Mouse (Mus musculus) urinary bladder, adult 2 months (tissue): ENCODE results near the gene Cnga4. TPM values are rescaled to one million over a fixed set of nuclear protein-coding genes. Genes with fewer than 3 reads are reported as not detected.
"Not testable (repeated sequence)": the region's sequence is repeated elsewhere in the genome, so short reads cannot be mapped to it uniquely, and the experiment has no call there.

Source experiments
- DNase-seq: peaks from one replicate; pipeline ENCODE4 v3.0.0; 2022; ENCODE audit warnings: low spot score
- polyA plus RNA-seq: library from polyadenylated mRNA; depleted of rRNA; stranded (reverse); fragments of >200 nt; gene quantifications from 2 replicates; pipeline ENCODE4 v1.2.3, GENCODE M21; 2012; rRNA removed

Cnga4 gene
- polyA plus RNA-seq, 1 experiment = 0.10 TPM

GRCm38 (mm10) chr7:105414385-105414784 lies 10.0 kb downstream of the Cnga4 start:
- no peak for DNase-seq

- no peak for DNase-seq
Measured at GRCm38 (mm10) chr7:105416529-105416928, 12.2 kb downstream of the Cnga4 start.

DNA sequence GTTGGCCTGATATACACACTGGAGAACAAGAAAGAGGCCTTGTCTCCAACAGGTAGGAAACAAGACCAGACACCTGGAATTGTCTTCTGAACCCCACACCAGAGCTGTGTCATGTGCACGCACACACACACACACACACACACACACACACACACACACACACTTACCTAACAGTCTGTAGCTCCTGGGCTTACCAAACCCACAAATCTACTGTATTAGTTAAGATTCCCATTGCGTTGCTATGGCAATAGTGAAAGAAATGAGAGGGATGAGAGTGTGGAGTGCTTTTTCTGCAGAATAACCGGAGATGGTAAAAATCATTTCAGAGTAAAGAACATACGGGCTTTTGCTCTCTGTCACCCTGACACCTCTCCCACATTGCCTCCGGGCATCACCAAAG lies 13.7 kb downstream of the Cnga4 start:
- DNase-seq = no peak

DNA sequence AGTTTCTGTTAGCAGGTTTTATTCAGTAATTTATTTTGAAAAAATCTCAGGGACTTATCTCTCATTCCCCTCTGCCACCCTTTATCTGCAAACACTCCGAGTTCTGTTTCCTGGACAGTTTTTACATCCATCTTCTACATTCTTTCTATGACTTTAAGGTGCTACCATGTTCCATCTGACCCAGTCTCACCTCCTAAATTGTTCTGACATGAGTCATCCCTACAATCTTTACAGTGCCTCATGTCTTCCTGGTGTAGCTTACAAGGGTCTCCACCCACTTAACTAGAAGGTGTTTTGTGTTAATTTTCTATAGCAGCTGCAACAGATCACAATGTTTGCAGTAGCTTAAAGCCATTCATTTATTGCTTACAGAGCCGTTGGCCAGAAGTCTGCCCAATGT lies 16.5 kb downstream of the Cnga4 start:
- DNase-seq = no peak

DNA sequence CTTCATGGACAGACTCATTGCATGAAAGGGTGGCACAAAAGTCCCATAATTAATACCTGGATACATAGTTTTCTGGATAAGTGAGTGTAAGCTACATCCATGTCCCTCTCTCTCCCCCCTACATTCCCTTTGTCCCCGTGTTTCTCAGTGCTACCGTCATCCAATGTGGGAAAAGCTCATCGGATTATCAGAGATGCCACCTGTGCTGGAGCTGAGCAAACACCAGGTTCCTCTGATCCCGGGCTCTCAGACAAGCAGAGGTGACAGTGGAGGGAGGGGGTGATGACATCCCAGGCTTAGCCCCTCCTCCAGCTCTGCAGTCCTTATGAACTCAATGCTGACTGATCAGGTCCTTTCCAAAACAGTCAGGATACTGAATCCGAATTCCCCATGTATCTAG lies 20.0 kb downstream of the Cnga4 start:
- no peak for DNase-seq

- DNase-seq = no peak
Measured at GRCm38 (mm10) chr7:105425424-105426043, 21.2 kb downstream of the Cnga4 start, which contains the start of gene Cckbr. Gene Cckbr (plus strand): TSS chr7:105425731.

DNA sequence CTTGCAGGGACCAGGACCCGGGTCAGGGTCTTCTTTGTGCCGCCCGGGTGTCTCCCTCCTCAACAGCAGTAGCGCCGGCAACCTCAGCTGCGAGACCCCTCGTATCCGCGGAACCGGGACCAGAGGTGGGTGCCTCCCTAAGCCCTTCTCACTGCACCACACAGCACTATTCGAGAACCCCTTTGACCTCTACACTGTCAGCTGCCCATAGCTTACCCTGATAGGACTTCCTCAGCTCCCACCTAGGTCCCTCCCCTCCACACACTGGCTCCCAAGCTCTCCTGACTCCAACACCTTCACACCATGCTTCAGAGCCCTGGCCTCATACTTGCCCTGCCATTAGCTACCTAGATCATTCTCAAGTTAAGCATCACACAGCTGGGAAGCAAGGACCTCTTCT lies 21.7 kb downstream of the Cnga4 start:
- DNase-seq = no peak

- no peak for DNase-seq
Measured at GRCm38 (mm10) chr7:105432058-105432457, 27.7 kb downstream of the Cnga4 start.

DNA sequence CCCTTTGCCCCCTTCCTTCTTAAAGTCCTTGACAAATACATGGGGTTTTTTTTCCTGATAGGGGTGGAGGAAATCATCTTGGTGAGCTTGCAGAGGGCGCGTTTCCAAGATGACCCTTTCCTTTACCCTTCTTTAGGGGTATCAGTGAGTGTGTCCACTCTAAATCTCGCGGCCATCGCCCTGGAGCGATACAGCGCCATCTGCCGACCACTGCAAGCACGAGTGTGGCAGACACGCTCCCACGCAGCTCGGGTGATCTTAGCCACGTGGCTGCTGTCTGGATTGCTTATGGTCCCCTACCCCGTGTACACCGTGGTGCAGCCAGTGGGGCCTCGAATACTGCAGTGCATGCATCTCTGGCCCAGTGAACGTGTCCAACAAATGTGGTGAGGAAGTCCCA lies 29.5 kb downstream of the Cnga4 start:
- DNase-seq = no peak

DNA sequence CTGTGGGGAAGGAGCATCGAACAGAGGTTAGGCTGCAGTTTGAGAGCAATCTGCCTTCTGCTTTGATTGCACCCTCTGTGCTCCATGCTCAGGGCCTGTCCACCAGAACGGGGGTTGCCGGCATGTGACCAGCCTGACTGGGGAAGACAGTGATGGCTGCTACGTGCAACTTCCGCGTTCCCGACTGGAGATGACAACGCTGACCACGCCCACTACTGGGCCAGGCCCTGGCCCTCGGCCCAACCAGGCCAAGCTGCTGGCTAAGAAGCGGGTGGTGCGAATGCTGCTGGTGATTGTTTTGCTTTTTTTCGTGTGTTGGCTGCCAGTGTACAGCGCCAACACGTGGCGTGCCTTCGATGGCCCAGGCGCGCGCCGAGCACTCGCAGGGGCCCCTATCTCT lies 30.4 kb downstream of the Cnga4 start:
- no peak for DNase-seq

DNA sequence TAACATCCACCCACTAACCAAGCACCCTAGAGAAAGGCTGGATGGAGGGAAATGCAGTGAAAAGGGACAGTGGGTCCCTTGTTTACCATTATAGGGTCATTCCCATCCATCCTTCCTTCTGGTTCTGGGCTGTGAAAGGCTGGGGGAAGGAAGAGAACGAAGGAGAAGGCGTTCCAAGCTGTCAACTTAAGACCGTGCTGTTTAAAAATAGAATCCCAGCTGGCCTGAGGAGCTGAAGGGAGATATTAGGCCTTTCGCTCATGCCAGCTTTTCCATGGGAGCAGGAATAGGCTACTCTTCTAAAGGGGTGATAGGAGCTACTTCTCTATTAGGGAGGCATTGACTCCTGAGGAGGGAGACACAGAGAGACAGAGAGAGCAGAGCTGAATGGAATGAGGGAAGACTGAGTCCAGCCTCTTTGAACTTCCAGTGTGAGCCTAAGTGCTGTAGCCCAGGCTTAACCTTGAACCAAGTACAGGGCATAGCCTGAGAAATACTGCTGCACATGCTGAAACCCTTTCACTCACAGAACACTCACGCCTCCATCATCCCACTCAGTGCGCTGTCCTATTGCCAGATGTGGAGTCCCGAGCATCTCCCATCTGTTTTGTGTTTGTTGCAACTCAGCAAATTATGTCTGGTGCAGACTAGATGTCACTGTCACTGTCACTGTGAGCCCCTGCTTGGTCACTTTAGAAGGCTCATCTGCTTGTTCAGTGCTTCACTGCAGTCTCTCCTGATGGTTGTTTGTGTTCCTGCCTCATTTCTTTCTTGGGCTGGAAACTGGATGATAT lies 33.8 kb downstream of the Cnga4 start:
- DNase-seq = no peak

DNA sequence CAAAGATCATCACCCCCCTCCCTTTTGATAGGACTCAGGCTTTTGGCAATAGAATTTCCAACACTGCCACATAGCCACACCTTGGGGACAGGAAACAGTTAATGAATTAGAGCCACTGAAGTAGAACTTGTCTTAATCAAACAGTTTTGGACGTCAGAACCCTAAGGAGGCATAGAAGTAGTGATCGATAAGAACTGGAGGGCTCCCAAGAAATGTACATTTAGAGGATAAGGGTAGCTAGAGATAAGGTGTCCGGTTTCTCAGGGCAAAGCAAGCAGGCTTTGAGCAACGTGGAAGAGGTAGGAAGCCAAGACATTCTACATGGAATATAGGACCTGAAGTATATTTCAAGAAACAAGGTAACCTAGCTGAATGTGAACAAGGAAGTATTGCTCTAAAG lies 37.1 kb downstream of the Cnga4 start:
- DNase-seq = no peak

- no peak for DNase-seq
Measured at GRCm38 (mm10) chr7:105445076-105445475, 40.7 kb downstream of the Cnga4 start.

GRCm38 (mm10) chr7:105453345-105453744 lies 49.0 kb downstream of the Cnga4 start:
- DNase-seq = not testable (repeated sequence)

Other genes with a start within 250 kb of the Cnga4 start
- not detected in 2 replicates for gene Olfr684, start 240.9 kb upstream of the Cnga4 start, polyA plus RNA-seq
- not detected in 2 replicates for gene Olfr685, start 218.6 kb upstream of the Cnga4 start, polyA plus RNA-seq
- gene Olfr686, start 197.1 kb upstream of the Cnga4 start, polyA plus RNA-seq = not detected in 2 replicates
- gene Olfr688, start 116.5 kb upstream of the Cnga4 start, polyA plus RNA-seq = not detected in 2 replicates
- gene Olfr689, start 93.4 kb upstream of the Cnga4 start, polyA plus RNA-seq = not detected in 2 replicates
- gene Olfr690, start 70.5 kb upstream of the Cnga4 start, polyA plus RNA-seq = not detected in 2 replicates
- 0.03 TPM in 1 of 2 replicates, not detected in the other for gene Olfr691, start 62.3 kb upstream of the Cnga4 start, polyA plus RNA-seq
- gene Olfr692, start 36.3 kb upstream of the Cnga4 start, polyA plus RNA-seq = not detected in 2 replicates
- not detected in 2 replicates for gene Gm5901, start 29.5 kb upstream of the Cnga4 start, polyA plus RNA-seq
- 28.4 and 31.5 TPM in 2 replicates for gene Fam160a2, start 4.5 kb upstream of the Cnga4 start, polyA plus RNA-seq
- not detected in 2 replicates for gene Cckbr, start 21.2 kb downstream of the Cnga4 start, polyA plus RNA-seq
- gene Cavin3, start 77.7 kb downstream of the Cnga4 start, polyA plus RNA-seq = 209 and 233 TPM in 2 replicates
- gene Smpd1, start 149.8 kb downstream of the Cnga4 start, polyA plus RNA-seq = 31.3 and 38.4 TPM in 2 replicates
- gene Apbb1, start 177.1 kb downstream of the Cnga4 start, polyA plus RNA-seq = 36.9 and 42.2 TPM in 2 replicates
- 1.6 and 2.1 TPM in 2 replicates for gene Hpx, start 195.6 kb downstream of the Cnga4 start, polyA plus RNA-seq
- gene Trim3, start 229.0 kb downstream of the Cnga4 start, polyA plus RNA-seq = 57.0 and 64.8 TPM in 2 replicates
- 90.1 and 108 TPM in 2 replicates for gene Timm10b, start 235.5 kb downstream of the Cnga4 start, polyA plus RNA-seq
- 92.6 and 125 TPM in 2 replicates for gene Arfip2, start 235.8 kb downstream of the Cnga4 start, polyA plus RNA-seq
- 49.2 and 53.0 TPM in 2 replicates for gene Gm45799, start 236.0 kb downstream of the Cnga4 start, polyA plus RNA-seq
- gene Dnhd1, start 246.3 kb downstream of the Cnga4 start, polyA plus RNA-seq = 5.1 and 5.5 TPM in 2 replicates